Mouse (Mus musculus): Measurements from ENCODE around the gene Slc38a10. TPM values are rescaled to one million over a fixed set of nuclear protein-coding genes. Genes with fewer than 3 reads are reported as not detected.

The Slc38a10 gene
- total RNA-seq, 4 experiments from 2014 or later = 36.3 to 53.3 (median 39.2) TPM

DNA sequence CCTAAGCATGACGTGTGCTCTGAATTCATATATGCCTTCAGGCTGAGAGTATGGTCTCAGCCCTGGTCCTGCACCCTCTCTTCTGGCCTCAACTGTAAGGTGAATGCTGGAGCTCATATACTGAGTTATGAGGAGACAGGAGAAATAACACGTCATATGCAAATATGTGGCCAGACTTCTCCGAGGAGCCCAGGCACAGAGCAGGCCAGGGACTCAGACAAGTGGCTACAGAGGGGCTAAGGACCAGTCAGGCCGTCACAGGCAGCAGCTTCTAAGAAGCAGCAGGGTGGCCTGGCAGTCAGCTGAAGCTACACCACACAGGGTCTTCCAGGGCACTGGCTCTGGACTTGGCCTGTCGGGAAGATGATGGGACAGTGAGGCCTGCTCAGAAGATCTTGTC is 87.8 kb downstream of the Slc38a10 start:
- DNase-seq (ENCODE audit: low spot score in 2 of 2) = no peak

DNA sequence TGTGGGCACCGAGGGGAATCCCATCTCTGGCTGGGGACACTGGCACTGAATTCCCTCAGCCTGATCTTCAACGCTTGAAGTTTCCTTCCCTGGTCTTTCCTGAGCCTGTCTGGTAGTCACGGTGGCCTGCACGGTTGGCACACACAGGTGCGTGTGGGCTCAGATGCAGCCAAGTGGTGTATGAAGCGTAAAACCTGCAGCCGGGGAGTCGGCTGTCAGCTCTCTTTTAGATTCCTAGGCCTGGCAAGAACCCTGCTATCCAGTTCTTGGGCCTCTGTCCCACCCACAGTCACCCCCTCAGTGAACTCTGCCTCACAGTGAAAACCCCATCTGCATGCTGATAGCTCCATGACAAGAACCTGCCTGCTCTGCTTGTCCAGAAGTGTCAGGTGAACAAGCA is 90.5 kb downstream of the Slc38a10 start:
- DNase-seq (ENCODE audit: low spot score in 2 of 2) = no peak

- no peak for DNase-seq (ENCODE audit: low spot score in 2 of 2)
These were observed 95.0 kb downstream of the Slc38a10 start for GRCm38 (mm10) chr11:120055953-120056732.

Small RNA genes within 50 kb of the gene (microRNA-seq; reads per million reads assigned to microRNA genes)
- gene Gm25948 = not detected

Other genes starting within 250 kb of the Slc38a10 start
- 10 to 100 TPM; 26.4 to 32.0 (median 30.1) TPM for gene Chmp6, start 237.9 kb downstream of the Slc38a10 start, total RNA-seq (2022)
- 1 to 10 TPM in 2 of 4 experiments, under 1 TPM in 2; 0.56 to 1.7 (median 1.2) TPM for gene Baiap2, start 208.6 kb downstream of the Slc38a10 start, total RNA-seq (2022)
- gene Aatk, start 104.2 kb downstream of the Slc38a10 start, total RNA-seq (2022) = 1 to 10 TPM; 2.3 to 5.0 (median 3.1) TPM
- gene Cep131, start 64.5 kb downstream of the Slc38a10 start, total RNA-seq (2022) = 1 to 10 TPM; 5.0 to 9.2 (median 7.5) TPM
- 1 to 10 TPM; 4.9 to 5.8 (median 5.4) TPM for gene Tepsin, start 52.6 kb downstream of the Slc38a10 start, total RNA-seq (2022)
- gene Ndufaf8, start 52.4 kb downstream of the Slc38a10 start, total RNA-seq (2022) = 10 to 100 TPM; 34.0 to 46.3 (median 41.0) TPM
- 1 to 10 TPM; 3.6 to 5.8 (median 4.7) TPM for gene Bahcc1, start 81.6 kb upstream of the Slc38a10 start, total RNA-seq (2022)
- gene Actg1, start 197.2 kb upstream of the Slc38a10 start, total RNA-seq (2022) = 100 to 1,000 TPM; 131 to 185 (median 162) TPM
- gene Fscn2, start 210.2 kb upstream of the Slc38a10 start, total RNA-seq (2022) = under 1 TPM in 3 of 4 experiments, not detected in 1; 0.21 to 0.54 (median 0.29) TPM
- gene Faap100, start 227.4 kb upstream of the Slc38a10 start, total RNA-seq (2022) = 10 to 100 TPM; 11.5 to 13.5 (median 13.3) TPM